Mouse (Mus musculus) hindbrain, embryonic 11.5 days (tissue): ENCODE measurements around the gene Usp5. TPM values are rescaled to one million over a fixed set of nuclear protein-coding genes. Genes with fewer than 3 reads are reported as not detected.
A peak's percentile ranks its signal among the peaks of the same experiment; 100 is the strongest.
"Not testable (repeated sequence)": the region's sequence is repeated elsewhere in the genome, so short reads cannot be mapped to it uniquely, and the experiment has no call there.

Experiments used
- ATAC-seq: fragments of 200-750 bp; cut with Nextera tagmentation; 2 replicates; pipeline ENCODE4 v1.8.0; 2017; ENCODE audit warnings: mild to moderate bottlenecking, moderate TSS enrichment, moderate library complexity; ENCODE audit not compliant: low FRiP score
- DNase-seq: peaks from one replicate; pipeline ENCODE4 v3.0.0-alpha.2; 2015; ENCODE audit warnings: low spot score
- H3K27ac ChIP-seq: fragments of 300-500 bp; sonication (generic); 2 replicates; pipeline ENCODE4 v1.5.1; 2014; ENCODE audit warnings: mild to moderate bottlenecking, low read depth, low read length
- H3K27me3 ChIP-seq: fragments of 300-500 bp; sonication (generic); 2 replicates; pipeline ENCODE4 v1.6.1; 2014; ENCODE audit warnings: mild to moderate bottlenecking, low read length, moderate library complexity, mixed read lengths; ENCODE audit not compliant: control insufficient read depth, insufficient read depth
- H3K36me3 ChIP-seq: fragments of 300-500 bp; sonication (generic); 2 replicates; pipeline ENCODE4 v1.6.1; 2014; ENCODE audit warnings: mild to moderate bottlenecking, low read length, moderate library complexity, mixed read lengths; ENCODE audit not compliant: control insufficient read depth, insufficient read depth
- H3K4me1 ChIP-seq: fragments of 300-500 bp; sonication (generic); replicated peaks from 2 replicates; pipeline ENCODE4 v1.6.1; 2014; ENCODE audit warnings: low read length, mixed read lengths; ENCODE audit not compliant: control insufficient read depth, insufficient read depth
- H3K4me2 ChIP-seq: fragments of 300-500 bp; sonication (generic); replicated peaks from 2 replicates; pipeline ENCODE4 v1.6.1; 2014; ENCODE audit warnings: mild to moderate bottlenecking, low read depth, low read length
- H3K4me3 ChIP-seq: fragments of 300-500 bp; sonication (generic); 2 replicates; pipeline ENCODE4 v1.5.1; 2014; ENCODE audit warnings: low read depth, low read length
- H3K9ac ChIP-seq: fragments of 300-500 bp; sonication (generic); 2 replicates; pipeline ENCODE4 v1.6.1; 2014; ENCODE audit warnings: low read depth, low read length
- H3K9me3 ChIP-seq: fragments of 300-500 bp; sonication (generic); 2 replicates; pipeline ENCODE4 v1.6.1; 2016; ENCODE audit warnings: low read length; ENCODE audit not compliant: control insufficient read depth
- WGBS: fragments of 180-500 bp; shearing (Covaris S2); extraction: QIAGEN DNeasy Blood & Tissue Kit; methylation state at CpG from one replicate; pipeline ENCODE4 v1.1.7; 2014; 5-methylcytosine and 5-hydroxymethylcytosine counted together
- polyA plus RNA-seq: library from polyadenylated mRNA; unstranded; fragments of >200 nt; fragmentation: Nextera tagmentation; extraction: Ambion mirVana; gene quantifications from 2 replicates; pipeline ENCODE4 v1.2.1, GENCODE M21; 2014

The Usp5 gene
- polyA plus RNA-seq, 1 experiment from 2014 or later, result 127 TPM

DNA sequence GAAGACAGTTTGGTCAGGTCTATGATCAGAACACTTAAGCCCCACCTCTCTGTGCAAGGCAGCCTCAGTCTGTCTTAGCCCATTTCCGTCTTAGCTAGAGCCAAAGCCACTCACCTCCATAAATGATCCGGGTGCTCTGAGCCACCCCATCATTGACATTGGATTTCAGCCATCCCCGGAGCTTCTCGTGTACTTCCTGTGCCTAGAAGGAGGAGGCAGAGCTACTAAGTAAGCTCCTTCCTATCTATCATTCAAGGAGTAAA is 17.9 kb downstream of the Usp5 start:
- Histone ChIP-seq H3K4me2 (no peak overlapping the region), H3K27ac (no peak overlapping the region), H3K9me3 (no peaks in the 10 kb centered on the region), H3K4me3 (no peak overlapping the region), H3K27me3 (no peaks in the 10 kb centered on the region), H3K4me1 (peaks cover 19% of the 10 kb centered on the region), H3K36me3 (peaks cover 3% of the 10 kb centered on the region; the same call in 1 of the 2 replicates), H3K9ac (no peak overlapping the region)
- ATAC-seq (no peak), DNase-seq (no peak)
- WGBS, result 91% methylated on average over 4 of the region's 4 CpGs

DNA sequence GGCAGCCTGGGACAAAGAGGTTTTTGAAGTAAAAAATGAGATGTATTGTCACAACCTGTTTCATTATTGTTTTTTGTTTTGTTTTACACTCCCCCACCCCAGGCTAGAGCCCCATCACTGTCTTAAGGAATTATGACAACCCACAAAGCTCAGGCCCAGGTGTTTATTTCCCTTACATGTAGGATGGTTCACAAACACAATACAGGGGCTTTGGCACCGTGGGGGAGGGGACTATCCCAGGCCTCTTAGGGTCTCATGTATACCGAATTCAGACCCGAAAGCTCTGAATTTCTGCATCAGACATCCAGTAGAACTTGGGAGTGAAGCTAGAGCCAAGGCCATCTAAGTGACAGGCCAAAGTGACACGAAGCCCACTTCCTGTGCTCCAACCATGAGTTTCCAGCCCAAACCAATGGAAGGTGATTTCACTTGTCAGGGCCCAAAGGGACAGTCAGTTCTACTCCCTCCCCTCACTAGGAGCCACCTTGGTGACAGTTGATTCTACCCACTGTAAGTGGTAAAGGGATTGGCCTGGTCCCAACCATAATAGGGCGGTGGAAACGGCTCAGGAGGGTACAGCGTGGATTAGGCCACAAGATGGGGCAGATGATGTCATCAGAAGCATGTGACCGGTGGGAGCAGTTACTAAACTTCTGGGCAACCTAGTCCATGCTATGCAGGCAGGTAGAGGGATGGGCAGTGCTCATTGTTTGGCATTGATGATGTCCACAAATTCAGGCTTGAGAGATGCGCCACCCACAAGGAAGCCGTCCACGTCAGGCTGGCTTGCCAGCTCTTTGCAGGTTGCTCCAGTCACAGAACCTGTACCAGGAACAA is 18.5 kb downstream of the Usp5 start:
- ATAC-seq, H3K27me3 ChIP-seq, H3K27ac ChIP-seq, H3K4me3 ChIP-seq, H3K4me2 ChIP-seq, H3K9me3 ChIP-seq, H3K9ac ChIP-seq, DNase-seq, H3K36me3 ChIP-seq: not testable (repeated sequence)
- WGBS, result 89% methylated on average over 11 of the region's 11 CpGs
- peaks cover 19% of the 10 kb centered on the region for H3K4me1 ChIP-seq

DNA sequence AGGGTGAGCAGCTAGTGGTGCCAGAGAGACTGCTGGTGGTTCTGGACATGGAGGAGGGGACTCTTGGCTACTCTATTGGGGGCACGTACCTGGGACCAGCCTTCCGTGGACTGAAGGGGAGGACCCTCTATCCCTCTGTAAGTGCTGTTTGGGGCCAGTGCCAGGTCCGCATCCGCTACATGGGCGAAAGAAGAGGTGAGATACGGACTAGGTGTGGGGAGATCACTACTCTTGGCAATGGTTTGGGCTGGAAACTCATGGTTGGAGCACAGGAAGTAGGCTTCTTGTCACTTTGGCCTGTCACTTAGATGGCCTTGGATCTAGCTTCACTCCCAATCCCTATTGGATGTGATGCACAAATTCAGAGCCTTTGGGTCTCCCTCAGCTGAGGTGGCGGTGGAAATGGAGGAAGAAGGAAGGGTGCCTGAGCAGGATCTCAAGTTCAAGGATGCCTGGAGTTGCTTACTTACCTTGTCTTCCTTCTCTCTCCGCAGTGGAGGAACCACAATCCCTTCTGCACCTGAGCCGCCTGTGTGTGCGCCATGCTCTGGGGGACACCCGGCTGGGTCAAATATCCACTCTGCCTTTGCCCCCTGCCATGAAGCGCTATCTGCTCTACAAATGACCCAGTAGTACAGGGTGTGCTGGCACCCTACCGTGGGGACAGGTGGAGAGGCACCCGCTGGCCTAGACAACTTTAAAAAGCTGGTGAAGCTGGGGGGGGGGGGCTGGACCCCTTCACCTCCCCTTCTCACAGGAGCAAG is 19.3 kb downstream of the Usp5 start:
- H3K27me3 ChIP-seq, result no peaks in the 10 kb centered on the region
- 39% methylated on average over 13 of the region's 14 CpGs for WGBS
- DNase-seq (no peak), ATAC-seq (no peak)
- H3K4me2 ChIP-seq, result peak overlapping the region; percentile 98
- peaks cover 19% of the 10 kb centered on the region for H3K4me1 ChIP-seq
- peak overlapping the region; percentile 54 for H3K4me3 ChIP-seq
- H3K36me3 ChIP-seq, result no peaks in the 10 kb centered on the region
- peak overlapping the region; percentile 78 for H3K27ac ChIP-seq
- peak overlapping the region; percentile 76 for H3K9ac ChIP-seq
- no peaks in the 10 kb centered on the region for H3K9me3 ChIP-seq

DNA sequence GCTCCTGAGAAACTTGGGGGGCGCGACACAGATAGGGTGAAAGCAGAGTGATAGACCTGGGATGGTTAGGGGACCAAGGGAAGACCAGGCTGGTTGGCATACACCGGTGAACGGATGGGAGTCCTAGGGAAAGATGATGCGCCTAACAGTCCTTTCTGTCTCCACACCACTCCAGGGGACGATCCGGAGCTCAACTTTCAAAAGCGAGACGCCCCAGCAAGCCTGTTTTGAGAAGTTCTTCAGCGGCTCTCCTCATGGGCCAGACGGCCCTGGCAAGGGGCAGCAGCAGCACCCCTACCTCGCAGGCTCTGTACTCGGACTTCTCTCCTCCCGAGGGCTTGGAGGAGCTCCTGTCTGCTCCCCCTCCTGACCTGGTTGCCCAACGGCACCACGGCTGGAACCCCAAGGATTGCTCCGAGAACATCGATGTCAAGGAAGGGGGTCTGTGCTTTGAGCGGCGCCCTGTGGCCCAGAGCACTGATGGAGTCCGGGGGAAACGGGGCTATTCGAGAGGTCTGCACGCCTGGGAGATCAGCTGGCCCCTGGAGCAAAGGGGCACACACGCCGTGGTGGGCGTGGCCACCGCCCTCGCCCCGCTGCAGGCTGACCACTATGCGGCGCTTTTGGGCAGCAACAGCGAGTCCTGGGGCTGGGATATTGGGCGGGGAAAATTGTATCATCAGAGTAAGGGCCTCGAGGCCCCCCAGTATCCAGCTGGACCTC is 20.1 kb downstream of the Usp5 start:
- no peaks in the 10 kb centered on the region for H3K9me3 ChIP-seq
- H3K36me3 ChIP-seq, result no peaks in the 10 kb centered on the region
- peak overlapping the region; percentile 54 for H3K4me3 ChIP-seq
- ATAC-seq (peak; percentile 15), DNase-seq (peak; percentile 88)
- peak overlapping the region; percentile 78 for H3K27ac ChIP-seq
- no peaks in the 10 kb centered on the region for H3K27me3 ChIP-seq
- peak overlapping the region; percentile 98 for H3K4me2 ChIP-seq
- peak overlapping the region; percentile 76 for H3K9ac ChIP-seq
- H3K4me1 ChIP-seq, result peaks cover 16% of the 10 kb centered on the region
- WGBS, result 0% methylated on average over 35 of the region's 35 CpGs

DNA sequence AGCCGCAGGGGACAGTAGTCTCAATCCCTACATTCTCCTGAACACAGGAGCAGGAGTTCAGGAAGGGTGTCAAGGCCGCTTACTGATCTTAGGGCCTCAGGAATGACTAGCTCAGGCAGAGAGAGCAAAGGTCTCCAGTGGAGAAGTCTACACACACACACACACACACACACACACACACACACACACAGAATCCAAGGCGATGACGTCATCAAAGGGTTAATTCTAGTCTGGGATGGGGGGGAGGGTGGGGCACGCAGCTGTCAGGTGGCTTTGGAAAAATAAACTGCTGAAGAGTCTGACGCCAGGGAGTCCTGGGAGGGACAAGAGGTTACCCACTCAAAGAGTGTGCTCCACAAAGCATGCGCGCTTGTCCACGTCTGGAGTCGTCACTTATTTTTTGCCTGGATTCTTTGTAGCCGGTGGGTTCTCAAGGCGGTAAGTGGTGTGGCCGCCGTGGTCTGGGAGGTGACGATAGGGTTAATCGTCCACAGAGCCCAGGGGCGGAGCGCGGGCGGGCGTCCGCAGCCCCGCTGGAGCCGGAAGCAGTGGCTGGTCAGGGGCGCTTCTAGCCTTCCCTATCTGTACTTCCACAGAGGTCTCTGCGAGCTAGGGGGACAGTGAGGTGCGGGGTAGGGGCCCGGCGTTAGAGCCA is 20.8 kb downstream of the Usp5 start, which contains the start of gene Spsb2:
Gene Spsb2, plus strand, starts transcription at position 304 of the 655 bp plus-strand sequence.
- Histone ChIP-seq H3K4me1 (peaks cover 15% of the 10 kb centered on the region), H3K36me3 (no peaks in the 10 kb centered on the region), H3K27me3 (no peaks in the 10 kb centered on the region), H3K9ac (peak within 1 kb of the TSS; percentile 76), H3K4me3 (peak within 1 kb of the TSS; percentile 54), H3K4me2 (peak within 1 kb of the TSS; percentile 98), H3K9me3 (no peaks in the 10 kb centered on the region), H3K27ac (peak within 1 kb of the TSS; percentile 78)
- WGBS, result 3% methylated on average over 29 of the region's 29 CpGs
- ATAC-seq (peak; percentile 56), DNase-seq (peak; percentile 79)

DNA sequence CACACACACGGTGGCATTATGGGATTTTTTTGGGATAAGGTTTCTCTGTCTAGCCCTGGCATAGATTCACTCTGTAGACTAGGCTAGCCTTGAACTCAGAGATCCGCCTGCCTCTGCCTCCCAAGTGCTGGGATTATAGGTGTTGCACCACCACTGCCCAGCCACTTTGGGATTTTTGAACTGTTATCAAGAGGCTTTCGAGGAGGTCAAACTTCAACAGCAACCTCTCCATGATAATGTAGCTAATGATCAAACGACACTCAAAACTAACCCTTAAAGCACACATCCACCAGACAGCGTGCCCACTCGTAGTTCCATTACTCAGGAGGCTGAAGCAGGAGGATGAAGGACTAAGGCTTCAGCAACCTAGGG is 21.3 kb downstream of the Usp5 start:
- H3K9ac ChIP-seq, result no peak overlapping the region
- no peaks in the 10 kb centered on the region for H3K27me3 ChIP-seq
- peak overlapping the region; percentile 54 for H3K4me3 ChIP-seq
- DNase-seq (peak; percentile 4), ATAC-seq (no peak)
- H3K9me3 ChIP-seq, result no peaks in the 10 kb centered on the region
- H3K27ac ChIP-seq, result no peak overlapping the region
- H3K4me2 ChIP-seq, result peak overlapping the region; percentile 98
- H3K4me1 ChIP-seq, result peaks cover 15% of the 10 kb centered on the region
- 90% methylated on average over 6 of the region's 6 CpGs for WGBS
- H3K36me3 ChIP-seq, result no peaks in the 10 kb centered on the region

DNA sequence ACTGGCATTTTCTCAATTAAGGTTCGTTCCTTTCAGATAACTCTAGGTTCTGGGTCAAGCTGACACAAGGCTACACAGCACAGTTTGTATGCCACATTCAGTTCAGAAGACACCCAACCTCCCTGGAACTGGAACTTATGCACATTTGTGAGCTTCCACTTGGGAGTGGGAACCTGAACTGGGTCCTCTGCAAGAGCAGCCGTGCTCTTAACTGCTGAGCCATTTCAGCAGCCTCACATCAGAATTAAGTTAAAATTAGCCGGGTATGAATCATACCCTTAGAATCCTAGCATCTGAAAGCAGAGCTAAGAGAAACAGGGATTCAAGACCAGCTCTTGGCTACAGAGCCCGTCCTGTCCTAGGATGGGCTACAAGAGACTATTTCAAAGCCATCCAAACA is 21.9 kb downstream of the Usp5 start:
- Histone ChIP-seq H3K4me3 (no peak overlapping the region), H3K36me3 (no peaks in the 10 kb centered on the region), H3K9ac (no peak overlapping the region), H3K9me3 (no peaks in the 10 kb centered on the region), H3K4me1 (peaks cover 12% of the 10 kb centered on the region), H3K27ac (no peak overlapping the region), H3K27me3 (no peaks in the 10 kb centered on the region), H3K4me2 (no peak overlapping the region)
- DNase-seq (no peak), ATAC-seq (no peak)
- WGBS, result 93% methylated on average over 4 of the region's 4 CpGs

DNA sequence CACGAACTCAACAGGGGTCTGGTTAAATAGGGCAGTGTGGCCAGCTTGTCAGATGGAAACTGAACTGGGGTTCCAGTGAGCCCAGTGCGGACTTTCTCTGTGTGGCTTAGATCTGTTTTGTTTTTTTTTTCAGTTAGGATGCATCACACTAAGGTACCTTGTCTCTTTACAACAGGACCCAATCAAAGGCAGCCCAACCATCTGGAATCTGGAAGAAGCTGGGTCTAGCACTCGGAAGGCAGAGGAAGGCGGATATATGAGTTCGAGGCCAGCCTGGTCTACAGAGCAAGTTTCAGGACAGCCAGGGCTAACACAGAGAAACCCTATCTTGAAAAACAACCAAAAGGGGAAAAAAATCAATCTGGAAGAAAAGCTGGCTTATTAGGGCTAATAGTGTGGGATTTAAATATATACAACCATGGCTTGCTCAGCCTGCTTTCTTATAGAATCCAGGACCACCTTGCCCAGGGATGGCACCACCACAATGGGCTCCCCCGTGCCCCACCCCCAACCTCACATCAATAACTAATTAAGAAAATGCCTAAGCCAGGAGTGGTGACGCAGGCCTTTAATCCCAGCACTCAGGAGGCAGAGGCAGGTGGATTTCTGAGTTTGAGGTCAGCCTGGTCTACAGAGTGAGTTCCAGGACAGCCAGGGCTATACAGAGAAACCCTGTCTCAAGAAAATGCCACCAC is 22.7 kb downstream of the Usp5 start:
- Histone ChIP-seq H3K4me3 (no peak overlapping the region), H3K4me2 (peak overlapping the region; percentile 59), H3K4me1 (peaks cover 12% of the 10 kb centered on the region), H3K27ac (peak overlapping the region; percentile 2; the same call in 1 of the 2 replicates), H3K9me3 (no peaks in the 10 kb centered on the region), H3K36me3 (no peaks in the 10 kb centered on the region), H3K27me3 (no peaks in the 10 kb centered on the region), H3K9ac (no peak overlapping the region)
- no peak for ATAC-seq
- WGBS, result 76% methylated on average over 7 of the region's 7 CpGs
- no peak for DNase-seq
